Mouse (Mus musculus): ENCODE results near the gene Hist1h4h.

The Hist1h4h gene

DNA sequence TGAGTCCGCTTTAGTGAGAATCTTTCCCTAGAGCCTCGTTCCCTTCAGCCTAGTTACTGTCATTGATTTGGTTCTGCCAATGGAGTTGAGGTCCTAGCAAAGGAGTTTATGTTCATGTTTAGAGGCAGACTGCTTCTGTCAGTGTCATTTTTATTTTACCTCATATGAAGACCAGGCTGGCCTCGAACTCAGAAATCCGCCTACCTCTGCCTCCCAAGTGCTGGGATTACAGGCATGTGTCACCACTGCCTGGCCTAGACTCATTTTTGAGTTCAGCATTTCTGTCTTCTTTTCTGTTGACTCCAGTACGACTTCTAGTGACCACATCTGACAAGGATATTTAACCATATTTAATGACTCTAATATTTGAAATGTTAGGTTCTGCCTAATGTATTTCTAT is 15.6 kb upstream of the Hist1h4h start:
- DNase-seq: no peak

DNA sequence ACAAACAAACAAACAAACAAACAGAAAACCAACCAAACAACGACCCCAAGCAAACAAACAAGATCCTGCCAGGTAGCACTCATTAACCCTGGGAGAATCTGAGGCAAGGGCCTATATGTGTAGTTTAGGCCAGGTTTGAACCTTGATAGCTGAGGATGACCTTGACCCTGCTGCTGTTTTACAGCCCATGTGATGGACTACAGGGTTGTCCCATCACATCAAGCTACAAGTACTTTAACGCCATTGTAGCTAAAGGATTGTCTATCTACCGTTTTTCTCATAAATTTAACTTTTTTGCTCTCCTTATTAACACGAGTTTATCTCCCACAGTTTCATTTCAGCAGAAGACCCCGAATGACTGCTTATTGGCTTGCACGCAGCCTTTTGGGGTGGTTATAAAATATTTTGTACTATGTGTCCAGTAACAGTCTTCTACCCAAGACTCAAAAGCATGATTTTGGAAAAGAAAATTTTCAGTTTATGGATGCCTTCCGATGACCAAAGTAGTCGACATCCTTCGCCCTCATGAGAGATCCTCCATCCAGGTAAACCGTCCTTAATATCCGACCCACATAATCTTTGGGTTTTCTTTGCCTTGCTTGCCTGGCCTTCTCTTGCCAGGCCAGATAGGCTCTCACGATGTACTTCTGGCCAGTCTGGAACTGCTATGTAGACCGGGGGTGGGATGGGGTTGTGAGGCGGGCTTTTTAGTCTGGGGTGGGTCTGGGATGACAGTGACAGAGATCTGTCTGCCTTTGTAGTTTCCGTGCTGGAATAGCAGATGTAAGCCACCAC is 14.8 kb upstream of the Hist1h4h start:
- DNase-seq: no peak

DNA sequence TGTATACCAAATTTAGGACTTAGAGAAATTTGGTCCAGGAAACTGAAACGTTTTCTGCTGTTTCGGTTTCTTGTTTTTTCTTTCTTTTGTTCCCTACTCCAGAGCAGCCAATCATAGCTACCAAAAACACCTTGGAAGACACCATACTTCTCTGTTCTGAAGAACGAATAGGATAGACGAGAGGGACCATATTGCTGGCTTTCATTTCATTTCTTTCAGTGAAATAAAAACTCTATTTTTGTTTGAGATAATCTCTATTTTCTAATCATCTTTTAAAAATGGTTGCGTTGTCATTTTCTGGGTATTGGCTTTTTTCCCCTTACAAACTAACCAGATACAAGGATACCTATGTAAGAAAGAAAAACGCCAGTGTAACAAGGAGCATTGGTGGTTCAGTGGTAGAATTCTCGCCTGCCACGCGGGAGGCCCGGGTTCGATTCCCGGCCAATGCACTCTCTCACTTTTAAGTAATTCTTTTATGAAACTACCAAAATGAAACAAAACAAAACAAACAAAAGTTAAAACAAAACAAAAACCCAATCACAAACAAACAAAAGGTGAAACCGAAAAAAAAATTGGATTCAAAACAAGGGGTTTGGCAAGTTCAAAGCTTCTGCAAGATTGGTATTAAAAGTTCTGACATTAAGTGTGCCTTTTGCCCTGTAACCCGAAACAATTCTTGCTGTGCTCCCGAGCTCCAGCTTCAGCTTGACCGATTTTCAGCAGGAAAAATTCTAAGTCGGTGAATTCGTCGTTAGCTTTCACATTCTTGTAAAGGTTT is 13.8 kb upstream of the Hist1h4h start:
- peak; percentile 90 for DNase-seq

DNA sequence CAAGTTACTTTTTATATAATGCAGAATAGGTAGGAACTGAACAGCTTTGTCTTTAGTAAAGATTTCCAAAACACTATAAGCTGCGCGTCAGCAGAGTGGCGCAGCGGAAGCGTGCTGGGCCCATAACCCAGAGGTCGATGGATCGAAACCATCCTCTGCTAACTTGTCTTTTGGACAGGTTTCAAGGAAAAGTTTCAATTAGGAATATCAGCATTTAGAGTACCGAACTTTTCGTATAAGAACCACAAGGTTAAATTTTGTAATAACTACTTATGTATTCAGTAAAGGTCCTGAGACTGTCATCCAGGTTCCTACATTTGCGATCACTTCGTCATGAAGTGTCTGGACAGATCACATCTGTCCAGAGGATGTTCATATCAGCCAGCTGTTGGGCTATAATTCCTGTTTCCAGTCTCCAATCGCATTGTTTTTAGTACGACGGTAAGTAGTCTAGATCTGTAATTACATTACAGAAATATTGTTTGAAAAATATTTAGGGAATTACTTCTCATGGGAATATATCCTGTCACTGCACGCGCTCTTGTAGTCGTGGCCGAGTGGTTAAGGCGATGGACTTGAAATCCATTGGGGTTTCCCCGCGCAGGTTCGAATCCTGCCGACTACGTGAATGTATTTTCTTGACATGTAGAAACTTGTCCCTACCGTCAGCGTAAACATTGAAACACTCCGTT is 13.1 kb upstream of the Hist1h4h start:
- peak; percentile 94 for DNase-seq

GRCm38 (mm10) chr13:23518295-23518603 is 12.6 kb upstream of the Hist1h4h start:
- DNase-seq: no peak

DNA sequence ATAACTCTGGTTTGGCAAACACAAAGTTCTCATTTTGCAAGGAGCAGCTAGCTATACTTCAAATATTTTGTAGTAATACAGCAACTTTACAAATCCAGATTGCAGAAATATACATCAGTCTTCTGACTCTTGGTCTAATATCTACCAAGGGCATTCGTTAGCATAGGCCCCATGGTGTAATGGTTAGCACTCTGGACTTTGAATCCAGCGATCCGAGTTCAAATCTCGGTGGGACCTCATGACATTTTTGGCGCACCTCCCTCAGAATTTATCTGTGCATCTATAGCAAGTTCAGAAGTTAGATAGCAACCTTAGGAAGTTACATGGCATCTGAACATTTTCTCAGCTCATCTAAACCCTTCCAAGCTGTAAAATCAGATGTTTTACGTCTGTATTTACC is 12.0 kb upstream of the Hist1h4h start:
- DNase-seq: peak; percentile 82

DNA sequence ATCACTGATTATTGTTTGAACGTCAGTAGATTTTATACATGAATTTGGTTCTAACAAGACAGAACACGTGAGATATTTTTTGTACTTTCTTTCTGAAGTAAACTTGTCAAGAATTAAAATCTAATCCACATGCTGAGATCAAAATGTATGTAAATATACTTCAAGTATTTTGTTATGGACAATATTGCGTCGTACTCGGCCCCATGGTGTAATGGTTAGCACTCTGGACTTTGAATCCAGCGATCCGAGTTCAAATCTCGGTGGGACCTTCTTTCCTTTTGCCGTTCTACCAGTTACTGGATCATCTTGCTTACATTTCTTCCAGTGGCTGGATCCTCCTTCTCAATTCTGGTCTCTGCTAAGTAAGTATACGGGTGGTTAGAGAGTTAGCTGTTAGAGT is 11.4 kb upstream of the Hist1h4h start:
- DNase-seq: peak; percentile 83

DNA sequence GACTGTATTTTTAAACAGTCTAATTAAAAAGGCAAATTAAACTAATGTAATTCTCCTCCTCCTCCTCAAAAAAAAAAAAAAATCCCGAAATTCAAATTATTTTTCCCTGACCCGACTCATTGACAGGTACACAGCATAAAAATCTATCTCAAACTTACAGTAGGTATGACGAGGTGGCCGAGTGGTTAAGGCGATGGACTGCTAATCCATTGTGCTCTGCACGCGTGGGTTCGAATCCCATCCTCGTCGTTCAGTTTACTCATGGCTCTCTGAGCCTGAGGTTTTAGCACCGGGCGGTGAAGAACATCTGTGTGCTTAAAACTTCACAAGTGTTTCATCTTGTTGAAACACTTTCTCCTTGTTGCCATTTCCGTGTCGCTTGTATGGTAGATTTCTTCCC is 9.1 kb upstream of the Hist1h4h start:
- DNase-seq: peak; percentile 81

- DNase-seq: no peak
Observed at GRCm38 (mm10) chr13:23523976-23524375, 6.9 kb upstream of the Hist1h4h start.

GRCm38 (mm10) chr13:23524654-23525053 is 6.2 kb upstream of the Hist1h4h start:
- DNase-seq: peak; percentile 65

DNA sequence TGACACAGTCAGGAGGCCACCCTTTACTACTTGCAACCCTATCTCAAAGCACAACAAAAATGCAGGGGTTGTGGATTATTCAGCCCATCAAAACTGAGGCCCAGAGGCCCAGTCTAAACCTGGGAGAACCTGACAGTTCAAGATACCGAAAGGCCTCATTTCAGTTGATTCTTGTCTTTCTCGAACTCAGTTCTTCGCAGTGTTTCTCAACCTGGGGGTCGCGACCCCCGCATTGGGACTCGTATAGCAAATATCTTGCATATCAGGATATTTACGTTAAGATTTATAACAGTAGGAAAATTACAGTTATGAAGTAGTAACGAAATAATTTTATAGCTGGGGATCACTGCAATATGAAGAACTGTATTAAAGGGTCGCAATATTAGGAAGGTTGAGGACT is 4.9 kb upstream of the Hist1h4h start:
- no peak for DNase-seq

DNA sequence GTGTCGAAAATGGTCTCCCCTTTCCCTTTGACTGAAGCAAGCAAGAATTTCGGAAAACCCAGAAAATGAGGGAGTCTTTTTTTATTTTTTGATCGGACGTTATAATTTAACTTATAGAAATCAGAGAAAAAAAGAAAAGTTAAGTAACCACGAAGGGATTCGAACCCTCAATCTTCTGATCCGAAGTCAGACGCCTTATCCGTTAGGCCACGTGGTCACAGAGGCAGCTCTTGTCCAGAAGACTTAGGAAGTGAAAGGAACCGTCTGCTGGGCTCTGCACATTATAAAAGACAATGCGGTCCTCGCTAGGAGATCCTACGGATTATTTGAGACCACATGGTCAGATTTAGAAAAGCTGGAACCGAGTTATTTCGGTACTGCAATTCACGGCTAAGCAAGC is 4.5 kb upstream of the Hist1h4h start:
- peak; percentile 92 for DNase-seq

DNA sequence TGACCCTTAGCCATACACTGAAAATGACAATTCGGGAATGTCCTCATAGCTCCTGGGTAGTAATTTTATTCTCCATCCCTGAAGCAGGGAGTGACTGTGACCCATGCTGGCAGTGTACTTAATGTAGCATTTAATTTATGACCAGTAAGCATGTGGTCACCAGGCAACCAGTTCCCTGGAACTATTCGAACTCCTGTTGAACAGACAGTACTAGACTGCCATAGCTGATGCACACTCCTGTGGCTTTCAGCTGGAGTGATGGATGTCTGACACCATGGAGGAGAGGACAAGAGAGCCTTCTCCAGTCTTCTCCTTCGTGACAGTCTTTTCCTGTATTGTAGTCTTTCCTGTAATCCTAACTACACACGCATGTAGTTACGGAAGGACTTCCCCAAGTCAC is 1.8 kb upstream of the Hist1h4h start:
- no peak for DNase-seq

GRCm38 (mm10) chr13:23529480-23530165 is 1.2 kb upstream of the Hist1h4h start:
- DNase-seq: no peak

DNA sequence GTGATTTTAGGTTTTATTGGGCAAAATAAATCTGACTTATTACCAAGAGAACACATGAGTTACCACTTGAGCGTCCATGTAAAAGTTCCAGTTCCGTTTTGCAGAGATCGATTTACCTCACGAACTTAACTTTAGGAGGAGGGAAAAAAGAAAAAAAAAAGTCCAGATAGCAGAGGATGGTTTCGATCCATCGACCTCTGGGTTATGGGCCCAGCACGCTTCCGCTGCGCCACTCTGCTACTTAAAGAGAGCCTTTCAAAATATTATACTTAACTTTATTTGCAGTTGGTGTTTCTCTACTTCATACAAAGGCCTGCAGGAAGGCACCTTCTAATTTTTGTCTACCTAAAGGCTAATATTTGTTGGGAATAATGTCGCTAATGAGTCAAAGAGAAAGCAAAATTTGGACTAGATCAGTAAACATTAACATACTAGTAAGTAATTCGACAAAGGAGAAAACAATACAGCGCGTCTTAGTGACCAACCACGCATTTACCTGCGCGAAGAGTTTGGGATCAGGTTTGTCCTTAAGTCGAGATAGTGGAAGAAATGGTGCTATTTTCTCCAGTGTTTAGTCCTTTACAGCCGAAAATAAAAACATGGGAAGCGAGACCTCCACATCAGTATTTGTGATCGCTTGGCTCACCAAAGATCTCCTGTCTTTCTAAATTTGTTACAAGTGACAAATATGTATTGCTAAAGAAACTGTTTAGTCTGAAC is 509 bp upstream of the Hist1h4h start:
- DNase-seq: peak; percentile 65

- no peak for DNase-seq
Observed at GRCm38 (mm10) chr13:23532262-23533075, 1.6 kb downstream of the Hist1h4h start.

DNA sequence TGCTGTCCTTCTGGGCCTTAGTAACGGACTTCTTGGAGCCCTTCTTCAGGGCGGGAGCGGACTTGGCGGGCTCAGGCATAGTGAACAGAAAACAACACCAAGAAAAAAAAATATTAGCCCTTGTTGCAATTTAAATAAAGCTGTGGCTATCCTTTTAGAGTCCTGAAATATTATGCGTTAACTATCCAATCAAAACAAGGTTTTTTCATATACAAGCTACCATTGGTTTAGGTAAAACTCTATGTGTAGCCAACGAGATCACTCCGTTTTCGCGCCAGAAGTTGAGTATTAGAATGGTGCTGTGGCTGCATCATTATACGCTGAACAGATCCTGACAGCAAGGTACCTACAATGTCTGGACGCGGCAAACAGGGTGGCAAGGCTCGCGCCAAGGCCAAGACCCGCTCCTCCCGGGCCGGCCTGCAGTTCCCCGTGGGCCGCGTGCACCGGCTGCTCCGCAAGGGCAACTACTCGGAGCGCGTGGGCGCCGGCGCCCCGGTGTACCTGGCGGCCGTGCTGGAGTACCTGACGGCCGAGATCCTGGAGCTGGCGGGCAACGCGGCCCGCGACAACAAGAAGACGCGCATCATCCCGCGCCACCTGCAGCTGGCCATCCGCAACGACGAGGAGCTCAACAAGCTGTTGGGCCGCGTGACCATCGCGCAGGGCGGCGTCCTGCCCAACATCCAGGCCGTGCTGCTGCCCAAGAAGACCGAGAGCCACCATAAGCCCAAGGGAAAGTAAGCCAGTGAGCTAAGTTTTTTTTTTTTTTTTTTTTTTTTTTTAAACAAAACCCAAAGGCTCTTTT is 2.9 kb downstream of the Hist1h4h start, which contains the start of gene Hist1h2af:
Gene Hist1h2af (plus strand): TSS at position 347 of the 808 bp plus-strand sequence.
- DNase-seq: peak; percentile 40

DNA sequence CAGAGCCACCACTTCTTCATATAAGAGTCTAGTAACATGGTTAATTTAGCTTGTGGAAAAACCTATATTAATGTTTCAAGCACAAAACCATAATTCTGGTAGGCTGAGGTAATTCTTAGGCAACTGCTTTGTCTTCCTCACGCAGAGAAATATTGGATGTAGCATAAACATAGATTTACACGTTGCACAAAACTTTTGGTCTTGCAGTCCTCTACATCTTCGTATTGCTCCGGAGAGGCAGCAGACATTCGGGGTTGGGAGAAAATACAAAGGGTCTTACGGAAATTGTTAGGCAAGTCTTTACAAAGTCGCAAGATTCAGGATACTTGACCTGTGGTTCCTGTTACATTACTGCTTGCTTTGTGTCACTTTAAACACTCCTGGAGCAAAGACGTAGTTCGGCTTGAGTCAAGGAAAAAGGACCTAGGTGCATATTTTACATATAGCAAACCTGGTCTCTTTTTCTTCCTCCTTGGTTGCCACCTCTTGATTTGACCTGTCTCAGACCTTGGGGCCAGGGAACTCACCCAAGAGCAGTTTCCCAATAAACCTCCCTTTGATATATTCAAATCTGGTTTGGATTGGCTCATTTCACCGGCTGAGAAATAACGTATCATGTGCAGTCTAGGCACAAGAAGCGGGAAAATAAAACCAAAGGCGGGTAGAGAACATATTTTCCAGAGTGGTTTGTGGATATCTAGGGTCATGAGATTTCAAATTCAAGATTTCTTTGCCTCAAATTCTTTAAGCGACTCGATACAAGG is 3.7 kb downstream of the Hist1h4h start:
- no peak for DNase-seq

- peak; percentile 82 for DNase-seq
Observed at GRCm38 (mm10) chr13:23535137-23536075, 4.6 kb downstream of the Hist1h4h start, which contains the start of gene Hist1h3g. Gene Hist1h3g (plus strand): TSS chr13:23535422.
